Mouse (Mus musculus): ENCODE measurements at regions not wholly inside any gene's neighbourhood (a gene's known extent, or its start where the extent isn't known, plus 50 kb on each side); places are given as distances from the start of the nearest gene placed in this dataset.

DNA sequence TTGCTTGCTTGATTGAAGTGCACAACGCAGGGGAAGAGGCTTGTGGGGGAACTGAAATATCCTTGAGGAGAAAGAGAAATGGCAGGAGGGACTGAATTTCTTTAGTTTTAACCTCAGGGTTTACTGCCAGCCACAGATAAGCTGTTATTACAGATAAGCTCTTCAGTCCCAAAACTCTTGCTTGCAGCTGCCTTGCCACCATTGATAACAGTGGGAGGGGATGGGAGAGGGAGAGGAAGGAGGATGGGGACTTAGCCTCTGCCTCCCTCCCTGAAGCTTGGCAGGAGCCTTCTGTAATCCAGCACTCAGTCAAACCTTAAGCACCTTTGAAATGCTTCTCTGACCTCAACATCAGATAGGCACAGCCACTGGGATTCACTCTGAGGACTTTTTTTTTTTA, 471.4 kb upstream of the Lsamp start:
- intact Hi-C loops (cut with DNase I), result no loop called here

DNA sequence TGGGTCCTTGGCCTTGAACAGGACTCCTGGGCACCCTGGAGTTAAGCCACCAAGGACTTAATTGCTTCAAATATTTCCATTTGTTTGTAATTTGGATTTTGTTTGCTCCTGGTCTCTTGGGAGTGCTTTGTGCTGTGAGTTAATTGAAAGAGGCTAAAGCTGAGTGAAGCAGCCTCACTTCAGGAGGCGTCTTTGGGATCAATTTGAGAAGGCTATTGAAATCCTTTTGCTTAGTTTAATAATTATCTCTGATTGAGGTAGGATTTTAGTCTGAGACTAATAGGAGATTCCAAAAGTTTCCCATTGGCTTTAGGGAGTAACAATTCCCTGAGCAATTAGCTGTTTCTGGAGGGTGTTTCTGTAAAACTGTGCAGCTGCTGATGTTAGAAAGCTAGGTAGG, 470.5 kb upstream of the Lsamp start:
- intact Hi-C loops (cut with DNase I), result no loop called here

DNA sequence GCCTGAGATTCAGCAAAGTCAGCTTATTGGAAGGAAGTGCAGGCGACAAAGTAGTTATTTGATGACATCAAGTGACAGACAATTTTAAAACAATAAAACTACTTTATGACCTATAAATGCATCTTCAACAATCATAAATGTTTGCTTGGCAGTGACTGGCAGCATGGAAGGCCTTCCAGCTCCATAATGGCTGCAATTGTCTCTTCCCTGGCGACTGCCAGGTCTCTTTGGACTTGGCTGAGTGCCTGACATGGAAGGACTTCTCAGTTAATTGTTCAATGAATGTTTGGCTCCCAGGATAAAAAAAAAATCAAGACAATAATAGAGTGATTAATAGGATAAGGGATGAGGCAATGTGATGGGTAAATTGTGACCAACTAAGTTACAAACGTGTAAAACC, 453.1 kb upstream of the Lsamp start:
- intact Hi-C loops (cut with DNase I), result no loop called here

DNA sequence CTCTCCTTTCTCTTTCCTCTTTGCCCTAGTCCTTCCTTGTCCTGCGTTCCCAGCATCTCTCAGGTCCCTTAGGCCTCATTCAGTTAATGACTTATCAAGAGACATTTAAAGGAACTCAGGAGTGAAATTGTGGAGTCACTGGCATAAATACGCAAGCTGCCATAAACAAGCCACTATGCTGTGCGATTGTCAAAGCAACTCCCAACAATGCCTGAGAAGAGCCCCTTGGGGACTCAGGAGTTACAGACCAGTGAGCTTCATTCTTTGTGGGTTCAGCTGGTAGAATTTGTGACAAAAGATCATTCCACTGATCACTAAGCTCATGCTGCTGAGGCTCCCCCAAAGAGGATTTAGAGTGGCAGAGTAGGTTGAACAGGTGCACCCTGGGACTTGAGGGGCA, 451.4 kb upstream of the Lsamp start:
- intact Hi-C loops (cut with DNase I), result no loop called here

DNA sequence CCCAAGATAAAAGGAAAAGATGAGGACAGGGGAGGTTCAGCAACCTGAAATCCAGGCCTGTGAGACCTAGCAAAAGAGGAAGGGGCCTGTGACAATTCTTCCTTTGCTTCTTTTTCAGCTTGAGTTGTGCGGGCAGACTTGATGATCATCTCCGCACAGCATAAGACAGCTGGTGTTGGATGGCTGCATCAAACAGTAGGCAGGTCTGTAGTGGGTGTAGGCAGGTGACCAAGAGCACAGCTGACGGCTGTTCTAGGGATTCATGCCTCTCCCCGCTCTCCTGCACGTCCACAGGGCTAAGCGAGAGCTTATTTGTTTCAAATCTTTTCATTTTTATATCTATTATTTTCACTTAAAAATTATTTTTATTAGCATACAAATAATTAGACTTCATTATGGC, 450.8 kb upstream of the Lsamp start:
- intact Hi-C loops (cut with DNase I), result no loop called here

DNA sequence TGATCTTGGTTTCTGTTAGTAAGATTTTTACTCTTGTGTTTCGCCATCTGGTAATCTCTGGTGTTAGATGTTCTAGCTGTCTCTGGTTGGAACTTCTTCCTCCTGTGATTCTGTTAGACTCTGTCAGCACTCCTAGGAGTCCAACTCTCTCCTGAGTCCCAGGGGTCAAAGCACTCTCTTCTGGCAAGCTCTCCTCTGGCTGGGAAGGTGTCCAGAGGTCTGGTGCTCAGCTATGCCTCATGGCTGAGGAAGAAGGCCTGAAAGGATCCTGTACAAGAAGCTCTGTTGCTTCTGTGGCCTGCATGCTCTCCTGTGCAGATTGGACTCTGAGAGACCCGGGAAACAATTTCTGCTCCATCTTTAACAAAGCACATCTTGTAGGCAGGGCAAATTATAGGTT, 430.8 kb upstream of the Lsamp start:
- intact Hi-C loops (cut with DNase I), result no loop called here

DNA sequence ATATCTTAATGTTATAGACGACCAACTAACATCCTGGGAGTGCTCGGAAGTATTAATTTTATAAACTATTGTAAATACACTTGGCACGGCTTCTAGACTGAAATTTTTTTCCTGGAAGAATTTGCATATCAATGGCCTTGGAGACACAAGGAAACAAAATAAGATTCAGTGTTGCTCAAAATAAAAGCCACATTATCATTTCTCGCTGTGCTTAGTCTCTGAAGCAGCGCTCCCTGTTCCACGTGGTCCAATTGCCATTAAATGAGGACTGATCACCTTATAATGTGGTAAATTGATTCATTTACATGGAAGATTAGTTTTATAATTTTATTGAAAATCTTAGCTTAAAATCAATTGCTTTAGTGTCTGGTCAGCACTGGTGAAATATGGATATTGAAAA, 407.5 kb upstream of the Lsamp start:
- intact Hi-C loops (cut with DNase I), result loop anchor here (10.0 kb wide), 1 partner anchor 462 kb away; no protein-coding TSS in a partner anchor

DNA sequence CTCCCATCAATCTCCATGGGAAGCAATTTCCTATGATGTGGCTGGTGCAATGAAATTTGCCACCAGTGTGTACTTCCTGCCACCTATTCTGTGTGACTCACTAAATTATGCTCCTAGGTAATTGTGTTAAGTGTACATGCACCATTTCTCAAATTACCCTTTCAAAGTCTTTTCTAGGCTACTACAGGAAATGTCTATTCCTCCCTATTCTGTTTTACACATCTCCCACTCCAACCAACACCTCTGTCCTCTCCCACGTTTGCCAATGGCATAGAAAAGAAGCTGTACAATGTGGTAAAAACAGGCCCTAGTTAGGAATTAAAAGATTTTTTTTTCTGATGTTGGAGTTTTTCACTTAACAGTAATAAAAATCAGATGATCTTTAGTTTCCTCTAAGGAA, 404.5 kb upstream of the Lsamp start:
- intact Hi-C loops (cut with DNase I), result loop anchor here (10.0 kb wide), 1 partner anchor 465 kb away; no protein-coding TSS in a partner anchor
